Comparison of ENCODE assay signal across 16 mouse cellular contexts in genomic region chr16:22075067-22075466, GRCm38 (mm10).
"Had no signal": no experiment of that assay in that cellular context is flagged by ENCODE, and none has a peak within 500 bp of the region (broad histone marks: within the 10 kb centered on the region; RNA-seq: fewer than 3 reads in every experiment).

No protein-coding gene starts in this region.

- H3K36me3 ChIP-seq: liver, embryonic 15.5 days had no signal

- H3K4me3 ChIP-seq: layer of hippocampus, adult 2 months; left cerebral cortex, adult 2 months; limb, embryonic 10.5 days; liver, embryonic 15.5 days; midbrain, embryonic 13.5 days; myocyte; neural tube, embryonic 12.5 days; stomach, embryonic 15.5 days had no signal

- H3K27me3 ChIP-seq: liver, embryonic 15.5 days; midbrain, embryonic 13.5 days; neural tube, embryonic 12.5 days; stomach, embryonic 15.5 days had no signal

- H3K4me1 ChIP-seq: limb, embryonic 10.5 days; liver, embryonic 15.5 days; stomach, embryonic 15.5 days had no signal

- H3K27ac ChIP-seq: kidney, postnatal 0 days; layer of hippocampus, adult 2 months; left cerebral cortex, adult 2 months; limb, embryonic 10.5 days; liver, embryonic 15.5 days; neural tube, embryonic 12.5 days; stomach, embryonic 15.5 days had no signal

- DNase-seq: kidney, adult 11 months; kidney, adult 9 months; kidney, postnatal 36 days; lung, adult 2 months; lung, postnatal 36 days; retina, postnatal 1 day had no signal

- ATAC-seq: lung, postnatal 0 days had no signal
